Mouse (Mus musculus) heart, adult 8-10 months (tissue): ENCODE measurements at regions not wholly inside any gene's neighbourhood (a gene's known extent, or its start where the extent isn't known, plus 50 kb on each side); places are given as distances from the start of the nearest gene placed in this dataset.

ENCODE experiments used
- DNase-seq: peaks from one replicate; pipeline ENCODE4 v3.0.0; 2022; ENCODE audit warnings: low spot score

DNA sequence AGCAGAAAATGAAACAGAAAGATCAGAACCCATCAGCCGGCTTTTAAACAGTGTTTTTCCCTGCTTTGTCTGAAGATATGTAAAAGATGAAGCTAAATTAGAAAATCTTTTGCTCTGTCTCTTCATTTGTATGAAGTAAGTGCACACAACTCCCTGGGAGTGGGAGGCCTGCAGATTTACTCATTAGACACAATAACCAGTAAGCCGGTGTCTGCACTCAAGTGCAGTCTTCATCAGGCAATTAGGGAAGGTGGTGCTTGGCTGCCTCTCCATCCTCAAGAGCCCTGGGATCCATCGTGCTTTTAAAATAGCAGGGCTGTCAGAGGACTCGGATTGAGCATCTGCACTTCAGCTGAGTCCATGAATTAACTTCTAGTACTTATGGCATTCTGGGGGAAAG lies 945.1 kb downstream of the Slc4a3 start:
- no peak for DNase-seq

DNA sequence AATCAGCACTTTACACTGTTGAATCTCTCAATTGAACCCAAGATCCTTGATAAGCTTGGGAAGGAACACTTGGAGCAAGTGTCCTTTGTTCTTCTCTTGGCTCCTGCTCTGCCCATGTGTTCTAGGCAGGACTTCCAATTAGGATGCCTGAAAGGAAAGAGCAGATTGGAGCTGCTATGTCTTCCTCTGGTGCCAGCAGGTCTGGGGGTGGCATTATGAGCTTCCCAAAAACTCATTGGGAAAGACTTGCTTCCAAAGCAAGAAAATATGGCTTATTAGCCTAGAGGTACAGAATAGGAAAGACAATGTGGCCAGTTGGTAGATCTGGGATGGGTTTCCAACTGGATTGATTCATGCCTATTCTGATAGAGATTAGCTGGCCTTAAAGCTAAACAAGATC lies 959.1 kb downstream of the Slc4a3 start:
- DNase-seq: no peak

DNA sequence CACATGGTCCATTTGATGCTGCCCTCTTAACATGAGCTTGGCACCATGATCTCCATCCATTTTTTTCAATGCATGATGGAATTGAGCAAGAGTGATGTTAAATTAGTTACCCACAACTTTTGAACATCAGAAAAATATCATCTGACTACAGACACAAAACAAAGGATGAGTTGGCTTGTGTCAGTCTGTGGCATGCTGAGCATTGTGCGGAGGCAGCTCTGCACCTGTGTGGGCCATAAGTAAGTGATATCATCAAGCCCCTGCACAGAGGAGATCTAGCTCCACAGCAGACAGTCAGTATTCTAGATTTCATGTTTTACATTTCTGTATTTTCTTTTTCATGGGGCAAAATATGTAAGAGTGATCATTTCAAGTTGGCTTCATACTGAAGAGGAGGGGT lies 962.8 kb downstream of the Slc4a3 start:
- DNase-seq: no peak

DNA sequence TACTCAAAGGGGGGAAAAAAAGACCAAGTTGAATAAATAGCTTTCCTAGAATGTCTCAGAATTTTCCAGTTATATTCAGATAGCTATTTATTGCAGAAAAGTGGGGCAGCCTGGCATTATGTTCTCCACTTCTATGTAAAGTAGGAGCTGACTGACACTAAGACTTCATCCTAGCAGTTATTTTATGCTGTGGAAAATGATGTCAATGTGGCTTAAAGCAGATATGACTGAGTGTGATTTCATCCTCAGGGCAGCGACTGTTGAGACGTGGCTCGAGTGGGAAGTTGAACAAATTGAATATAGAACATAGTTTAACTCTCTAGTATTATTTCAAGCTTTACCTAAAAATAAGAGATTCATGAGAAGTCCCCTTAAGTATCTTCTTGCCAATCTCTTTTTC lies 963.4 kb downstream of the Slc4a3 start:
- DNase-seq: no peak

- no peak for DNase-seq
Measured at GRCm38 (mm10) chr1:76512156-76512555, 966.1 kb downstream of the Slc4a3 start.

- no peak for DNase-seq
Measured at GRCm38 (mm10) chr1:76513490-76513889, 967.4 kb downstream of the Slc4a3 start.

DNA sequence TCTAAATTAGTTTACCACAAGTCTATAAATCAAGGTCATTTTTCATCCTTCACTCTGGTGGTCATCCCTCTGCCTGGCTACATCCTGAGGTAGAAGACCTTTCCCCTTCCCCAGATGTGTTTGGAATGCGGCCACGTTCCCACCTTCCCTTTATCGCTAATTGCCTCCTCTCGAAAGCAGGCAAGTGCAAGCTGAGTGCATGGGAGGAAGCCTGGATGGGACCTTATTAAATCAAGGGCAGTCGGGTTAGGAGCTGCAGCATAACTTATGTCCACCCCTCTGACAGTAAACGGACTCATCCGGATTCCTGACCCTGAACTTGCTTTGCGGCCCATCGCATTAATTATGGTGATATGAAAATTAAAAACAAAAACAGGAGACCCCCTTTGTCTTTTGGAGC lies 983.5 kb downstream of the Slc4a3 start:
- no peak for DNase-seq

DNA sequence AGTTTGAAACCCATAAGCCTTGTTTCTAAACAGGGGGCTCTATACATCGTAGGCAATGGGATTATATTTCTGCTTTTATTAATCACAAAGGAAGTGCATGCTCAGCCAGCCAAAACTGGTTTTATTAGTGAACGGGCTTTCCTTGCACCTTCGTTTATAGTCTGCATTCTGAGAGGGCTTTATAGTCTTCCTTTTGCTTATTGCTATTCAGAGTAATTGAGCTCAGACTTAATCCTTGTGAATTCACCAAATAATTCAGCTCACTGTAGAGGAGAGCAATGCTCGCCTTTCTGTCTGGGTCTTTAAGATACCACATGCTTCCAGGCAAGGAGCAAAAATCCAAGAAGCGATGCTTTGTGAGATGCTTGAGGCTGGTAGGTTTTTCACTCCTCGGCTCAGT lies 984.3 kb downstream of the Slc4a3 start:
- no peak for DNase-seq

GRCm38 (mm10) chr1:76535522-76535956 lies 979.3 kb downstream of the Epha4 start:
- no peak for DNase-seq

DNA sequence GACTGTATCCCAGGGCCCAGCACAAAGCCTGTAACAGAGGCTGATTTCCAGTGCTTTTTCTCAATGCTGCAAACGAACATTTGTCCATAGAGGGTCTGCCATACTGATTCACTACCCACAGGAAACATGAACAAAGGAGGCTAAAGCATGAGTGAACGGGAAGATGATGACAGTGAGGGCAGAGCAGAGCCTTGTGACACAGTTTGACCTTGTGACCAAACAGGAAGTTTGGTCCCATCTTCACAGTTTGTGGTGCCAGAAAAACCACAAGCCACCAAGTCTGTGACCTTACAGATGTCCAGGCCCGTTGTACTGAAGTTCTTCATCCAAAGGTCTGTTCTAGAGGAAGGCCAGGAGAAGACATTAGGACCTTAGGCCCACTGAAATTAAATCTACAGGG lies 974.4 kb downstream of the Epha4 start:
- no peak for DNase-seq

GRCm38 (mm10) chr1:76550876-76551275 lies 964.0 kb downstream of the Epha4 start:
- peak; percentile 70 for DNase-seq

GRCm38 (mm10) chr1:76559441-76559840 lies 955.4 kb downstream of the Epha4 start:
- DNase-seq: no peak

DNA sequence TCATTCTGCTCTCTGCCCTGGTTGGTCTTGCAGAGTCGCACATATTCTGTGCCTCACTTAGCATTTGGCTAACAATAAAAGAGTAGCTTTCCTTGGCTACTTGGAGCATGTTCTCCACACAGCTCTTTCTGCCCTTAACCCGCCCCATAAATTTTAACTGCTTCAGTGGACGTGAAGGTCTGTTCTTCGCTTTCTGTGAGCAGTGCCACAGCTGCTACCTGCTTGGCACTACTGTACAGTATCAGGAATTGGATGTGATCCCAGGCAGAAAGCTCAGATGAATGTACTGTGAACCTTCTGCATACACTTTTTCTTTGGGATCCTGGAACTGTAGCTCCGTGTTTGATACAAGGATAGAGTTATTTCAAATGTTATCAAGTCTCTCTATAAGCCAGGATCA lies 939.4 kb downstream of the Epha4 start:
- DNase-seq: no peak

DNA sequence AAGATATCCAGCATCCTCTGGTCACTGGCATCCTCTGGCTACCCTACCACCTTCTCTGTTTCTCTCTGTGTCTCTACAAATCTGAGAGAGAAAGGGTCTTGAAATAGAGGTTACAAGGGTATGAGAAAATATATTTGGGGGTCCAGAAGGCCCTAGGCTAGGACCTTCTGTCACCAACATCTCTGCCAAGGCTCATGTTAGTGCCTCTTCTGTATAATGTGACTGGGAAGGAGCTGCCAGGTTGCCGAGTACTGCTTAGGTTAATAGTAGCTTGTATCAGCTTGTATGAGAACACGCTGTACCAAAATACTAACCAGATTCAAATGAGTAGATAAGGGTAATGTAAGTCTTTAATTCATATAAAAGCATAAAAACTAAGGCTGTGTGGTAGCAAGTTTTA lies 929.0 kb downstream of the Epha4 start:
- no peak for DNase-seq

- no peak for DNase-seq
Measured at GRCm38 (mm10) chr1:76625831-76626230, 889.1 kb downstream of the Epha4 start.

- no peak for DNase-seq
Measured at GRCm38 (mm10) chr1:76629861-76630260, 885.0 kb downstream of the Epha4 start.

DNA sequence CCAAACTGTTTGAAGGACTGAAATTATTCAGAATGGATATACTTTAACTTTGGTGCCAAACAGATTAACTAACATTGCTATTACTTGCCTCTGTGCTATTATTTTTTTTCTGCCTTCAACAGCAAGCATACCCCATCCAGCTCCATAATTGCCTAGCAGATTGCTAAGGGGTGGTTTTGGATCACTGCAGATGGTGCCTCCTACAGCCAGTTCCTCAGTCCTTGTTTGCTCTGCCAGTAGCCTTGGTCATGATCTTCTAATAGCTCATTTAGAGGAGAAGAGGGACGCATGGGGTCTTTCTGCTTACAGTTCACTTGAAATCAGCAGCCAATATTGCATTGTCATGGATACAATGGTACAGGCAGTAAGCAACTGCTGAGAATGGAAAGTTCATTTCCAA lies 880.8 kb downstream of the Epha4 start:
- no peak for DNase-seq

- DNase-seq: no peak
Measured at GRCm38 (mm10) chr1:76637268-76638009, 877.4 kb downstream of the Epha4 start.

- DNase-seq: no peak
Measured at GRCm38 (mm10) chr1:76638010-76638400, 876.9 kb downstream of the Epha4 start.

- DNase-seq: no peak
Measured at GRCm38 (mm10) chr1:76641181-76641711, 873.6 kb downstream of the Epha4 start.

DNA sequence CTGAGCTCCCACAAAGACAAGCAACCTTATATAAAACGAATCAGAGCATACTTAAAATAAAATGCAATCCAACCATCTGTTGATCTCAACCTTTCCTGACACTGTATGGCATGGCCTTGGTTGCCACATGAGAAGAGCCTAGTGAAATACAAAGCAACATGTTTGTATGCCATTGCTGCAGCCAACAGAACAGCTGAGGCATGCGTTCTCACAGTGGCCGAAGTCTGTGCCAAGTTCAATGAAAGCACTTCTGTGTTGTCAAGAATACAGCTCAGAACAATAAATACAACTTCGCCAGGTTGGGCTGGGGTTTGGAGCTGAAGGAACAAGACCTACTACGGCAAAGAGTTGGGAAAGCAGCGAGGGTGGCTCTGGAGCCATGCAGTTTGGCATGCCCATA lies 872.2 kb downstream of the Epha4 start:
- DNase-seq: no peak

DNA sequence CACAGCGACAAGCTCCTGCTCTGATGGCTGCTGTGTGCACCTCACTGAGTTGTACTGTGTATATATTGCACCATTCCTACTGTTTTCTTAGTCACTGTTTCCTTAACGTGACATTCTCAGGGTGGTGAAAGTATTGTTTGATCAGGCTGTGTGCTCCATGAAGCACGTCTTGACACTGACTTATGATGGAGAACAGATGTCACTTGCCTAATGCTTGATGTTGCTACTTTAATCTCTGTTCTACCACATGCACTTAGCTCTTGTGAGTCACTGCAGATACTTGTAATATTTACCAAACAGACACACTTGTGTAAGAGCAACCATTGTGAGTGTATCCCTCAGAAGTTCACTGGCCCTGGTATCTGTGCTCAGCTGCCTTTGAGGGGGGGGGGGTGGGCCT lies 870.0 kb downstream of the Epha4 start:
- no peak for DNase-seq

DNA sequence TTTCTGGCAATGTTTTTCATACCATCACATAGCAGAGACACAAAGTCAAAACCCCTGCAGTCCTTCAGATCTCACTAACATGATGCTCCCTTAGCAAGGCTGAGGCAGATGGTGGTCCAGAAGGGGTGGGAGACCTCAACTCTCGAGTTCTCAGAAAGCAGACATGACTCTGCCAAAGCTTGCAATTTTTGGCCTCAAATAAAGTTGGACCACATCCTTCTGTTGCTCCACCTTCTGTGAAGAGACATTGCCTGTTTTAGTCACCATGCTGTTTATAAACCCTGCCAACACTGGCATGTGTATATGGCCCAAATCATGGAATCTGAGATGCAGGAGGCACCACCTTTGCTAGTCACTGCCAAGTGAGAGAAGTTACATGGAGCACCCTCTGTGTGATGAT lies 860.1 kb downstream of the Epha4 start:
- DNase-seq: no peak

GRCm38 (mm10) chr1:76658228-76658627 lies 856.7 kb downstream of the Epha4 start:
- DNase-seq: peak; percentile 45
